Mouse (Mus musculus) myocyte (in vitro differentiated cells): Measurements from ENCODE around the gene Mrtfb.

Experiments used
- CEBPB ChIP-seq: IDR thresholded peaks from 2 replicates; pipeline ENCODE4 v1.6.1; 2011; ENCODE audit warnings: mild to moderate bottlenecking, moderate library complexity; ENCODE audit not compliant: poor library complexity, insufficient read depth, severe bottlenecking
- POLR2A ChIP-seq: IDR thresholded peaks from one replicate; pipeline ENCODE4 v1.6.1; 2011; ENCODE audit warnings: low read depth, mild to moderate bottlenecking, control low read depth, moderate library complexity; ENCODE audit not compliant: insufficient read length
- TCF12 ChIP-seq: IDR thresholded peaks from one replicate; pipeline ENCODE4 v1.6.1; 2011; ENCODE audit warnings: mild to moderate bottlenecking, control low read depth; ENCODE audit not compliant: poor library complexity, insufficient read depth, severe bottlenecking

DNA sequence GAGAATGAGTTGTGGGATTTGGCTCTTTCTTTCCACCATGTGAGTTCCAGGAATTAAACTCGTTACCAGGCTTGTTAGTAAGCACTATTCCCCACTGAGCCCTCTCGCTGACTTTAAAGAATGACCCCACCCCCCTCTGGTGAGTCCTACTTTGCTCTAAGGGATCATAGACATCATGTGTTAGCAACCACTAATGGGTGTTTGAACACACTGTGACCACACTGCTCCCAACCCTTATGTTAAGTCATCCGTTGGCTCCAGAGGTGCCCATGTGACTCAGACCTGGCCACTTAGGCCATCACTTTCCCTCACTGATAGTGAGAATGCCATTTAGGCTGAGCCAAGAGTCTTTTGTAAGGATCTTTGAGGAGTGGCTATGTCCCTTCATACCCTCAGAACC, 48.2 kb upstream of the Mrtfb start:
- TF ChIP-seq POLR2A (no peak), TCF12 (no peak), CEBPB (no peak)
